Mouse (Mus musculus) small intestine, adult 2 months (tissue): ENCODE measurements around the gene Gan.

Experiments used
- CTCF ChIP-seq: fragments of 200-500 bp; IDR thresholded peaks from 2 replicates; pipeline ENCODE4 v1.5.1; 2012; ENCODE audit warnings: low read depth, mild to moderate bottlenecking, control low read depth, inconsistent platforms, low read length, moderate library complexity, mixed read lengths; ENCODE audit not compliant: insufficient replicate concordance, insufficient read length; ENCODE audit errors: extremely low read depth
- POLR2A ChIP-seq: fragments of 200-500 bp; IDR thresholded peaks from 2 replicates; pipeline ENCODE4 v1.6.1; 2012; ENCODE audit warnings: low read depth, mild to moderate bottlenecking, control low read depth, inconsistent platforms, low read length, moderate library complexity

DNA sequence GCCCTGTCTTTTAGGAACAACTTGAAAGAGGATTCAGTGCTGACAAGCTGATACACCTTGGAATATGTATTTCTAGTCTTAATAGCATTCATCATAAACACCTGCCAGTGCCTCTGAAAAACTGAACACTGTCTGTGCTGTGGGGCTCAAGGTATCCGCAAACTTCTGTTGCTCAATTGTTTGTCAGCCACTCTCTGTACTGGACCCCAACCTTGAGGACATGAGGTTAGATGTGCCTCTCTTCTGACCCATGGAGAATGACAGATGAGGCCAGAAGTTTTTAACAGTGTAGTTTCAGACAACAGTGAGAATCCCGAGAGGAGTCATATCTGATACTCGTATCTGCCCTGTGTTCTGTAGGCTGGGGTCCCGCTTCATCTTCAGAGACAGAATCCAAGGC lies 7.6 kb downstream of the Gan start:
- TF ChIP-seq CTCF, result no peak
- TF ChIP-seq POLR2A, result no peak
